Mouse (Mus musculus) left cerebral cortex, postnatal 14 days (tissue): ENCODE data around the gene Cysltr2. TPM values are rescaled to one million over a fixed set of nuclear protein-coding genes. Genes with fewer than 3 reads are reported as not detected.

Experiments
- DNase-seq, 2 experiments: peaks; one replicate each; pipeline ENCODE4 v3.0.0; 2021 to 2022; ENCODE audit warnings: low spot score in 2 of 2, mixed read lengths in 1 of 2
- intact Hi-C: fragments of 180-260 bp; cut with DNase I; formaldehyde crosslinking; loops from one replicate; pipeline ENCODE4 v1.15.1; 2025
- total RNA-seq, 2 experiments: library from RNA; stranded (reverse); gene quantifications; 2 replicates each; pipeline ENCODE4 v1.2.3; 2021

The Cysltr2 gene
- total RNA-seq, 2 experiments from 2014 or later, result 1.8 to 2.6 TPM

- DNase-seq, result peak; percentile 38 to 63
Observed at GRCm38 (mm10) chr14:73000325-73000724, 48.6 kb downstream of the Cysltr2 start.

DNA sequence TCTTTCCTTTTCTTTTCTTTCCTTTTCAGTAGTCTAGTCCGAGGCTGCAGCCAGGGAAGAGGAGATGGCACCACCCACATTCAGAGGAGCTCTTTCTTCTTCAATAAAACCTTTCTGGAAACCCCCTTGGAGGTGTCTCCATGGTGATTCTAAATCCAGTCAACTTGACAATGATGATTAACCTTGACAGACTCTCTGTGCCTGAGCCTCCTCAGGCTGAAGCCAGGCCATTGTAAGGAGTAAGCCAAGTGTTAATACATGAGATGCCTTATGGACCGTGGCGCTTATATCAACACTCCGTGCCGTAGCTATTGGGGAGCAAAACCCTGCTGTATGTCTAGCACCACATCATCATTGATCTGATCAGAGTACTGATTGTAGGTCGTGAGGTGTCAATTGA is 50.8 kb downstream of the Cysltr2 start:
- no peak for DNase-seq
- intact Hi-C loops, result no loop called here

More at GRCm38 (mm10) chr14:73000325-73000724, 48.6 kb downstream of the Cysltr2 start:
- intact Hi-C loops, result no loop called here

DNA sequence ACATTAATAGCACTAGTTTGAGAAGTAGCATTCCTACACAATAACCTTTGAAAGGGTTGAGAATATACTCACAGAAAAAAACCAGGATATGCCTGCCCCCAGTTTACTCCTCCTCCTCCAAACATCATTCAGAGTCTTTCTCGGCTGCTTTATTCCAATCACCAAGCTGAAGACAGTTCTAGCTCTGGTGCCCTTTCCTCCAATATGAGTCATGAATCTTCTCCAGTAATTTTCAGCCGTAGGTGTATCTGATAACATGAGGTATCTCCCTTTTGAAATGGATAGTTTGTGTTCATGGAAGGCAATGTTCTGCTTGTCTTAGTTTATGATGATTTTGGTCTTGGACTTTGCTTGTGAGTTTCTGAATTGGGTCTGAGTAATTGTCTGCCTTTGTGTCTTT is 62.9 kb downstream of the Cysltr2 start:
- no peak for DNase-seq
- intact Hi-C loops, result loop anchor here (10.0 kb wide), 1 partner anchor 411 kb away; no protein-coding TSS in a partner anchor

DNA sequence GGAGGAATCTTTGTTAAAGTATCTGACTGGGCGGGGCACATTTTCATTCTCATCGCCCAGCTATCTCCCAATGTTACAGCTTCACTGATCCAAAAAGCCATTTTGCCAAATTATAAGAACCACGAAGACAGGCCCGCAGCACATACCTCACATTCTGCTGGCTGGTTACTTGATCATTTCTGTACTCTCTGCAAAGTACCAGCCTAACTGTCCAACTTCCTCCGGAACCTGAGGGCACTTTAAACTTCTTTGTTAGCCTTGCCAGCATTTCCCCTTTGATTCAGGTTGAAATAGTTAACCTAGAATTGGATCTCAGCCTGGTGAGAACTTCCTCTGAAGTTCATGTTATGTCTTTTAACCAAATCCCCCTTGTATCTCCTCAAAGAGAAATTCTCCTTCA is 63.8 kb downstream of the Cysltr2 start:
- intact Hi-C loops, result loop anchor here (10.0 kb wide), 1 partner anchor 410 kb away; no protein-coding TSS in a partner anchor

GRCm38 (mm10) chr14:72983456-72983855 is 65.5 kb downstream of the Cysltr2 start:
- DNase-seq, result peak; percentile 89 to 91
- intact Hi-C loops, result loop anchor here (5.0 to 10.0 kb wide), 2 partner anchors 271 to 409 kb away; partner anchors contain the start of gene Fndc3a

More for the DNA sequence above, 63.8 kb downstream of the Cysltr2 start:
- DNase-seq, result no peak

DNA sequence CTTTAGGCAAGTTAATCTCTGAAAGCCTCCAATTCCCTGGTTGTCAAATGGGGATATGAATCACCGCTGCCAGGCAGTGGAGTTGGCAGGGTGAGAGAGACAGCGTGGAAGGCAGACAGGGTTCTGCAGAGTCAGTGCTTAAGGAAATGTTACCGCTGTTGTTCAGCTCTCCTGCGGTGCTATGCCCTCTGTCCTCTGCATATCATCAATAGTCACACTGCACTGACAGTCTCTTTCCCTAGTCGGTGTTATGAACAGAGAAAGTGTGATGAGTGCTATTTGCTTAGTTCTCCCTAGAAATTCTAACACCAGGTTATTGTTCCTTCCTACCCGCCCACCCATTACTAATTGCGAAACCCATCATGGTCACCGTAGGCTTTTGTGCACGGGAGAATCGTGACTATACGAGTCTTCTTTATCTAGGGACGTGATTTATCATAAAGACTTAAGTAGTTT is 65.9 kb downstream of the Cysltr2 start:
- DNase-seq, result no peak
- intact Hi-C loops, result loop anchor here (5.0 to 10.0 kb wide), 2 partner anchors 271 to 408 kb away; partner anchors contain the start of gene Fndc3a

- no peak for DNase-seq
- intact Hi-C loops, result loop anchor here (5.0 to 10.0 kb wide), 2 partner anchors 268 to 406 kb away; partner anchors contain the start of gene Fndc3a
Observed at GRCm38 (mm10) chr14:72980761-72981160, 68.2 kb downstream of the Cysltr2 start.

DNA sequence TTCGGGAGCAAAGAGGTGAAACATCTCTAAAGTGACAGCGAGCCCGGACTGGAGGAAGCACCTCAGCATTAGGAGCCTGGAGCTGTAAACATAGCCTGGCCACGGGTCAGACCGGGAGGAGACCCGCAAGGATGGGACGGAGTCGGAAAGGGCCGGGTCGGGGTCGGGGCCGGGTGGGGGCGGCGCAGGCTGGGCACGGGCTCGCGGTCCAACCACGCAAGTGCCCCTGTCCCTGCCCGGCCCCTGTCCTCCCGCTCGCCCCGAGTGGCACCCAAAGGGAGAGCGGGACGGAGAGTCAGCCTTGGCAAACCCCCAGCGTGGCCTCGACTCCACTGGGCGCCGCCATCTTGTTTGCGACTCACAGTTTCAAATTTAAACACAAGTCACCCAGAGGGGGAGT is 68.8 kb downstream of the Cysltr2 start:
- no peak for DNase-seq
- intact Hi-C loops, result loop anchor here (5.0 to 10.0 kb wide), 2 partner anchors 268 to 405 kb away; partner anchors contain the start of gene Fndc3a

GRCm38 (mm10) chr14:72976111-72976510 is 72.8 kb downstream of the Cysltr2 start:
- intact Hi-C loops, result no loop called here
- DNase-seq, result no peak

Other genes starting within 250 kb of the Cysltr2 start
- 10 to 100 TPM; 20.5 to 22.8 TPM for gene Rcbtb2, start 73.9 kb upstream of the Cysltr2 start, total RNA-seq
- 1 to 10 TPM; 1.7 to 1.8 TPM for gene Lpar6, start 188.8 kb upstream of the Cysltr2 start, total RNA-seq